Mouse (Mus musculus) 3134 (cell line): ENCODE measurements around the gene Tspan15.

Source experiments
- DNase-seq: peaks from one replicate; pipeline ENCODE4 v3.0.0-alpha.2; 2011; ENCODE audit warnings: low spot score; ENCODE audit not compliant: insufficient read length; ENCODE audit errors: extremely low read depth

The Tspan15 gene

DNA sequence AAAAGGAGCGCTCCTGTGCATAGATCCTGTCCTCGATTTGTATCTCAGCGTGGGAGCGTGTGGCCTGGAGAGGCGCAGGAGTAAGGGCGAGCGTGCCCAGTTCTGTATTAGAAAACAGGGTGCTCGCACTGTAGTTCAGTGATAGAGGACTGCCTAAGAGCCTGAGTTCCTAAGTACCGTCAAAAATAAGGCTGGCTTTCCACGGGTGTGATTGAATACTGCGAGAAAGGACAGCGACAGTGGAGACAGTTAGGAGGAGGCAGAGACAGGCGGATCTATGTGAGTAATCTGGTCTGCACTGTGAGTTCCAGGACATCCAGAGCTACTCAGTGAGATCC, 313 bp upstream of the Tspan15 start:
- DNase-seq, result no peak

DNA sequence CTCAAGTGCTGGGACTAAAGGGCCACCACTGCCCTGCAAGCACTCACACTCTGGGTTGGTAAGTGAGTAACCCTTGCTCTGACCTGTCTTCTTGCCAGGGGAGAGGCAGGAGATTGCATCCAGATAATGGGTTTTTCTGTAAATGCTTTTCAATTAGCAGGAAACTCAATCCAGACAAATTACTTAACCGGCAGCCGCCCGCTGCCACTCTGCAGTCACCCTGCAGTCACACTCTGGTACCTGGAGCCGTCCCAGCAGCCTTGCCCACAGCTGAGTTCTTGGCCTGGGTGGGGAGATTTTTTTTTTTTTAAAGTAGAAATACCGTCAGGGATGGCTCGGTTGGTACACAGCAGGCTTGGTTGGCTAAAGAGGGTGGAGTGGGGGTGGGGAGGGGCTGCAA, 2.9 kb downstream of the Tspan15 start:
- DNase-seq, result peak; percentile 60

DNA sequence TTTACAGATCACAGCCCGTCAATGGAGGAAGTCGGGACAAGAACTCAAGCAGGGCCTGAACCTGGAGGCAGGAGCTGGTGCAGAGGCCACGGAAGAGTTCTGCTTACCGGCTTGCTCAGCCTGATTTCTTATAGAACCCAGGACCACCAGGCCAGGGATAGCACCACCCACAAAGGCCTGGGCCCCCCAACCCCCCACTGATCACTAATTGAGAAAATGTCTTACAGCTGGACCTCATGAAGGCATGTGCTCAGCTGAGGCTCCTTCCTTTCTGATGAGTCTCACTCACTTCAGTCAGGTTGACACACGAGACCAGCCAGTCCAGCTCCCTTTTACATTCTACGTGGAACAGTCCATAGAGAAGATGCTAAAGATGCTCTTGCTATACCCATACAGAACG, 5.2 kb downstream of the Tspan15 start:
- no peak for DNase-seq

DNA sequence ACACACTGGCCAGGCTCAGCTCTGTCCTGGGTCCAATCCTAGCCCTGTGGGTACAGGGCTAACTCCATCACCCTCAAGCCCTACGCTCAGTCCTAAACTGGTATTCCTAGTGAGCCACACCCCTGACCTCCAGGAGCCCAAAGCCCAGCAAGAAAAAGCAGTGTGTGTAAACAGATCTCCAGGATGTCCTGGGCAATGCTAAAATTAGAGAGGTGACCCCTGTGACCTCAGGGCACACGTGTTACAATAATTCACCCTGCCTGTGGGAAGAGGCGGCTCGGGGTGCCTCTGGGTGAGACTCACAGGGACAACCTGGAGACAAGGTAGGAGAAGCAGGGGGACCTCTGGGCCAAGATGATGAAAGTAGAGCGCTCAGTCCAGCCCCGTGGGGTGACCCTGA, 6.8 kb downstream of the Tspan15 start:
- DNase-seq, result no peak

DNA sequence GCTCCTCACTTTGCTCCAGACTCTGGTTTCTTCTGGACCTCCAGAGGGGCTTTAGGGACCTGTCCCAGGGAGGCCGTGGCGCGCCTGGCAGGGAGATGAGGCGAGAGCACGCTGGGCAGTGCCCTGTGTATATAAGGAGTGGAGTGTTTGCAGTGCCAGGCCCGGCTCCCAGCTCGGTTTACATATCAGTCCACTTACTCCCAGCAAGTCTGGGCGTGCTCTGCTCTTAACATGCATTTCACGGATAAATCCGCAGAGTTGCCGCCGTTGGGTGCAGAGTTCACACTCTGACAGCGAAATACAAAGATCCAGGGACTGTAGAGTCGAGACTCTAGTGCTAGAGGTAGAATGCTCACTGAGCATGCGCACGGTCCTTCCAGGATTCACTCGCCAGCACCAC, 8.3 kb downstream of the Tspan15 start:
- DNase-seq, result no peak

DNA sequence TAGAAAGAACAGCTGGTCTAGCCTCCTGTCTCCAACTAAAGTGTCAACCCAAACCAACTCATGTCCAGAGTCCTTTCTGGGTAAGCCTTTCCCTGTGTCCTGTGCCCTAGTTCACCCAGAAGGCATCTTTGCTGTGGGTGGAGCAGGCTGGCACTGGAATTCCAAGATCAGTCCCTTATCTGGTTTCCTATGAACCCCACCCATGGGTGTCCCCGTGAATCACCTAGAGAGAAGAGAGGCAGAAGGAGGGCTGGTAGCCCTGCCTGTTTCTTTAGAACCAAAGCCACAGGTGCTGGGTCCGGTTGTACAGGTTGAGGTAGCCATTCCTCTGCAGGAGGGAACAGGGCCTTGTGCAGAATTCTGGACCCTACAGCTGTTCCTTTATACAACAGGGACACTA, 9.4 kb downstream of the Tspan15 start:
- DNase-seq, result no peak

DNA sequence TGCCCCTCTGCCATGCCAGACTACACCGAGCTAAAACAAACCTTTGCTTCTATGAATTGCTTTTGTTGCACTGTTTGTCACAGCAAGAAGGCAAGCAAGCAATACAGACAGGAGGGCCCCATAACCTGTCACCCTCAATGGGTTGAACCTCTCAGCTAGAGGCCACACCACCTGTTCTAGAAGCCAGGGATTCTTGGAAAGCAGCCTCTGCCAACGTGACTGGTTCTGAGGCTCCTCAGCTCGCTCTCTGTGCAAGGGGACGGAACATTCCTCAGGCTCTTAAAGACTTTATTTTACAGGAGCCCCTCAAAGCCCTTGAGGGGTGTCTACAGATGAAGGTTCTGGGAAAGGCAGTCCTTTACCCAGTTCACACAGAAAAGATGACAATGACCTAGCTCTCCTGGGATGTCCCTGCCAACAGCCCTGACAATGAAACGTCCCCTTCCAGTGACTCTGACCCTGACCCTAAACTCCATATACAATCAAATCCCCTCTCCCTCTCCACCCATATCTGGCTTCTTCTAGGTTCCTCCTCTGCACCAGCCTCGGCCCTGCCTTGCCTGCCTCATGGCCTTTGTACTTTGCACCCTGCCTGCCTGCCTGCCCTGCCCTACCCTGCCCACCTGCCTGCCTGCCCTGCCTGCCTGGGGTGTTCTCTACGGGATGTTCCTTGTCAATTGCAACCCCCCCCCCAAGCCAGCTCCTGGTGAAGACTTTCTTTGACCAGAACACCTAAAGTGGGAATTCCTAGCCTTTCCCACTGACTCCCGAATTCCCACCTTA, 10.1 kb downstream of the Tspan15 start:
- no peak for DNase-seq

DNA sequence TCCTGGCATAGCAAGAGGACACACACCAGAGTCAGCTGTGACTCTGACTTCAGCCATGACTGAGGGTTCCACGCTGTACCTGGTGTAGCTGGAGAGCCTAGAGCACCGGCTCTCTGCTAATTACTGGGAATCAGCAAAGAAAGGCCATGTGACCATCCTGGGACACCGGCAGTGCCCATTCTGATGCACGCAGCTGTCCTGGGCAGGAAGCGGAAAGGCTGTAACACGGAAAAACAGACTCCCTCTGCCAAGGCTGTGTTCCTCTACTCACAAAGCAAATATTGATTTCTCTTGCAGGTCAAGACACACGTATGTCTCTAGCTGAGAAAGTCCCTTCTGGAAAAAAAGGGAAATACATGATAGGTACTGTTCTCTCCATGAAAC, 12.3 kb downstream of the Tspan15 start:
- no peak for DNase-seq

DNA sequence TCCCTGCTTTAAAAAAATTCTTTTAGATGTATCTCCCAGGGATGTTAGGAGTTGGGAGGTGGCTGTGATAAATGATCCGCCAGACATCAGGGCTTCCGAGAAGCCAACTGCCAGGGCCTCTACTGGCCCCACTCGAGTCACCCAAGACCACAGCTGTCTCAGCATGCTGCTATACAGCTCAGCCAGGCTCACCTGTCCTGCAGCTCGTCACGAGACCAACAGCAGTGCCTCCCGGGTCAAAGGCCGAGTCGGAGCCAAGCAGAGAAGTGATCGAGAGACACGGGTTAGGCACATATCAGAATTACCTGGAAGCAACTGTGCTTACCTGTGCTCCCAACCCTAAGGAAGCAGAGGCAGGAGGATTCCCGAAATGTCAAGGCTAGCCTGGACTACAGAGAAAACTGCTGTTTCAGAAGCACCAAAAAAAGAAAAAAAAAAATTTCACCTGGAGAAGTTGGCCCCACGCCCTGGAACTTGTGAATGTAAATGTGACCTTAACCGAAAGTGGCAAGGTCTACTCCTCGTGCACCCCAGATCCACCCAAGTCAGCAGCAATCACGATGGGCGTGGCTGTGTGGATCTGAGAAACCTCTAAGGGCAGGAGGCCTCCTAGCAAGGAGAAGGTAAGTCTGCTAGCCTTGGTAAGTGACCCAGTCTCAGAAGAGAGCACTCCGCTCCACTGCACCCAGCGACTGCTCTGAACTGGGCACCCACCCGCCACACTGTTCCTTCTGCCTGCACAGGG, 12.8 kb downstream of the Tspan15 start:
- DNase-seq, result no peak

DNA sequence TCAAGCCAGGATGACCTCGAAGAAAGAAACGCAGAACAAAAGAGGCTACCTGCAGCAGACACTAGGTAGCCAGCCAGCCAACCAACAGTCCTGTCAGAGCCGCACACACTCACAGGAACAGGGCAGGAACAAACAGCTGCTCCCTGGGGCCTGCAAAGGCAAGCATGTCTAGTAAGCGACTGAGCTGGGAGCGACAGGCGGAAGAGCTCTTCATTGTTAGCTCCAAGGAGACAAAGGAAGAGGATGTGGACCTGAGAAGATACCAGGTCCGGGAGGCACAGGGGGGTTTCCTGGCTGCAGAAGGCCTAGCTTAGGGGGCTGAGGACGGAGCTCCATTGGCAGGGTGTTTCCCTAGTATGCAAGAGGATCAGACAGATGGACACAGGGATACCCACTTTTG, 13.9 kb downstream of the Tspan15 start:
- DNase-seq, result no peak

DNA sequence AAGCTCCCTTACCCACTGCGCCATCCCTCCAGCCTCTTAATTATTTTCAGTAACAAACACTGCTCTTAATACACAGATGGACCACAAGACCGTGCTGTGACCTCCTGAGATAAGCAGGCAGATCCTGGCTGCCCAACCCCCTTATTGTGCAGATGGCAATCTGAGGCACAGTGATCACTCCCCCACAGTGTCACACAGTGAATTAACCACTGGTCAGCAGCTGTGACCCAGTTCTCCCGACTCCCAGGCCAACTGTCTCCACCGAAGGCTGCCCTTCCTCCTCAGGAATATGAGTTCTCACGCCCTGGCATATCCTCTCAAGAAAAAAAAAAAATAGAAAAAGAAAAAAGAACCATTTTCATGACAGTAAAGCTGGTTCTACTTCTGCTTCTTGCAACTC, 14.5 kb downstream of the Tspan15 start:
- DNase-seq, result no peak

DNA sequence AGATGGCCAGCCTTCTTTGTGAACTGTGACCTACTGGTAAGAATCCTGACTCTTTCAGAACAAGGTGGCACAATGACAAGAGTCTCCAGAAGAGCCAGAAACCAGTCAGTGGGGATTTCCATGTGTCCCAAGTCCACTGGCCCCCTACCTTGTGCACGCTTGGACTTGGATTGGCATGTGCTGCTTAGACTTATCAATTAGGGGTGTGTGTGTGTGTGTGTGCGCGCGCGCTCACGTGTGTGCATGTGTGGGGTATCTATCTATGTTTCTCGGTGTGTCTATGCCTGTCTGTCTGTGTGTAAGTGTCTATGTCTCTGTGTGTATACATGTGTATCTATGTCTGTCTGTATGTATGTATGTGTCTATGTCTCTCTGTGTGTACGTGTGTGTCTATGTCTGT, 15.4 kb downstream of the Tspan15 start:
- DNase-seq, result no peak

DNA sequence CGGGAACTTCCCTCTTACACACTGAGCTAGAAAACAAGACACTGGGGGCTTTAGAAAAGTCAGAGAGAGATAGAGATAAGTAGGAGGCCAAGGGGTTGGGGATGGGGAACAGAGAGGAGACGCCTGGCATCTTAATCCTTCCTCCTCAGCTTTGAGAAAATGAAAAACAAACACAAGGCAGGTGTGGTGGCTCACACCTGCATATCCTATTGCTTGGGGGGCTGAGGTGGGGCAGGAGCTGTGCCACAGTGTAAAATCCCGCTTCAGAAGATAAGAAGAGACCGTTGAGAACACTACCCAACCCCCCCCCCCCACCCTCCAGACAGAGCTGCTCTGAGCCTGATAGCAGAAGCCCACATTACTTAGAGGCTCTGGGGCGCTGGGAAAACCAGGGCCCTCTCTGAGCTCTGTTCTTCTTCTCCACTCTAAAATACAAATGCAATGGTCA, 15.9 kb downstream of the Tspan15 start:
- no peak for DNase-seq

DNA sequence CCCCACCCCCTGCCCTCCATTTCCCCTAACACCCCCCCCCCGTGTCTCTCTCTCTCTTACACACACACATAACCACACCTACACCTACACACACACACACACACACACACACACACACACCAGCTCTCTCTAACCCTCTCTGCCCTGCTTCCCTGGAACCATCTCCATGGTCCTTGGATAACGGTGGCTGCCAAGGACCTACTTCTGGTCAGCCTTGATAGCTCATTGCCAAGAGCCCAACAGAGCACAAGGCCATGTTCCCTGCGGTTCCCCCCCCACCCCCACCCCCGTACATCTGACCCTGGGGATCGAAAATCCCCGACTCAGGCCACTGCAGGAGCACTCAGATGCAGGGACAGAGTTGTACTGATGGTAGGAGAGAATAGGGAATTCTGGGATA, 19.7 kb downstream of the Tspan15 start:
- no peak for DNase-seq

DNA sequence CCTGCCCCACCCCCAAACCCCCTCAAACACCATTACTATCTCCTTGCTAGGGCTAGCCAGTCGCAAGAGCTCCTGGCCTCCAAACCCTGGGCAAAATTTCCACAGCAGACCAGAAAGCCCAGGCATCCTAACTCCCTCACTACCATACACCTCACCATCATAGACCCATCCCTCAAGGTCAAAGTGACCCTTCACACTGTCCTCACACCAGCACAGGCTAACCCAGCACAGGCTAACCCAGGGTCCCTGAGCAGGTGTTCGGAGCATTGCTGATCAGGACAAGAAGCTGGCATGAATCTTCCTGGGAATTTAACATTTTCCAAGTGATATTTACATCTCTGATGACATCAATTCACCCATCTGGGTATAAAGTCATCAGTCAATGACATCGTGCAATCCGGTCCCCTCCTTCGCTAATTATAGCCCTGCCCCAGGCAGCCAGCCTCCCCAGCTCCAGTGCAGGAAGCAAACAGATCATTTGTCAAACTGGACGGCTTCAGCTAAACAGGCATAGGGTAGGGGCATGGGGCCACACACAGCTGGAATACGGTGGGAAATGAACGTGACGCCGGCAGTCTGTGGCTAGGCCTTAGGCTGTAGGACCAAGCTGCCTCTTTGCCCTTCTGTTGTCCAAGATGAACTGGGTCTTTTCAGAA, 22.7 kb downstream of the Tspan15 start:
- DNase-seq, result no peak

DNA sequence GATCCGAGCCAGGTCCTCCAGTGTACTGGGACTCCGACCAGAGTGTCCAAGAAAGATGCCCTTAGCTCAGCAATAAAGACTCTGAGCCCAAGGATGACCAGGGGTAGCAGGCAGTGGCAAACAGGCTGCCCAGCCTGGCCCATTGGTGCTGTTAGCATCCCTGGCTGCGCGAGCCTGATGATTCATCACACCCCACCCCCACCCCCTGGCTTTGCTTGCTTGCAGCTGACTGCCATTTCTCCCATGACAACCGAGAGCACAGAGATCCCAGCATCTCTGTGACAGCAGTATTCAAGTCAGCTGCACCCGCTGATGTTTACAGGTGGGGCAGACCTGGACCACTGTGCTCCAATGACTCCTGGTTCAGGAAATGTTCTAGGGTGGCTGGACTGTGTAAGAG, 28.5 kb downstream of the Tspan15 start:
- peak; percentile 45 for DNase-seq

DNA sequence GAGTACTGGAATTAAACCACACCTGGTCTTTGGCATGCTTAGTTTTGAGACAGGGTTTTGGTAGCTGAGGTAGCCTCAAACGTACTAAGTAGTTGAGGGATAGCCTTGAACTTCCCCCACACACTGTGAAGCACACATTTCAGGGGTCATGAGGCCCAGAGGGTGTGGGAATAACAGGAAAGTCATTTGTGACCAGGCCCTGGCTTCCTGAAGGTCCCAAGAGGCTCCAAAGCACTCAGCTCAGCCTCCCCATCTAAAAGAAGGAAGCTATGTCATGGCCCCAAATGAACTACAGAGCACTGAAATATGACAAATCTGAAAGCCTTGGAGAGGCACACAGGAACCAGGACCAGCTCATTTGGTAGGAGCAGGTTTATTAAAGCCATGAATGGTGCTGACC, 32.2 kb downstream of the Tspan15 start:
- DNase-seq, result no peak

DNA sequence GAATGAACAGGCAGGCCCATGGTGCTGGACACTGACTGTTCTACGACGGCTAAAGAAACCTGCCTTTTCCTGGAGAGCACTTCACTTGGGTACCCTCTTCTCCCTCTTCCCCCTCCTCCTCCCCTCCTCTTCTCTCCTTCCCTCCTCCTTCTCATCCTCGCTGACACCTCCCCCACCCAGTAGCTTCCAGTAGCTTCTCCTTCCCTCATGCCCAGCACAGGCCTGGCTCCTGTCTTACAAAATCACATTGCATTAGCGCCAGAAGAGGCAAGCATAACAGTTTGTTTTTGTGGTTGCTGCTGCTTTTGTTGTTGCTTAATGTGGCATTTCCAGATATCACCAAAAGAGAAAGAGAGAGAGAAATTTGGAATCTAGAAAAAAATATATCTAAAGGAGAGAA, 33.6 kb downstream of the Tspan15 start:
- no peak for DNase-seq

DNA sequence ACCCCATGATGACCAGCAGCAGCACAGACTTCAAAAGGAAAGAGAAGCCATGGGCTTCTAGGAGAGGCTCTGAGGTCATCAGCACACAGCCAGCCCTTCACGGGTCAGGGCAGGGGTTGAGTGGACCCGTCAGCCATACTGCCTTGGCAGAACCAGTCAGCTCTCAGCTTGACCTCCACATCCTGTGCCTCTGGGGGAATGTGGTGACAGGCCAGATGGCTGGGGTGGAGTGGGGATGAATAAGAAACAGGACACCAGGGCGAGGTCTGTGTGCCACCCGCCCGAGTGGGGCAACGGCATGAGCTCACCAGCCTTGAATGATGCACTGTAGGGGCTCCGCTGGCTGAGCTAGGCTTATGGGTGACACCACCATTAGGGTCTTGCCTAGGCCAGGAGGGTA, 35.7 kb downstream of the Tspan15 start:
- peak; percentile 85 for DNase-seq

DNA sequence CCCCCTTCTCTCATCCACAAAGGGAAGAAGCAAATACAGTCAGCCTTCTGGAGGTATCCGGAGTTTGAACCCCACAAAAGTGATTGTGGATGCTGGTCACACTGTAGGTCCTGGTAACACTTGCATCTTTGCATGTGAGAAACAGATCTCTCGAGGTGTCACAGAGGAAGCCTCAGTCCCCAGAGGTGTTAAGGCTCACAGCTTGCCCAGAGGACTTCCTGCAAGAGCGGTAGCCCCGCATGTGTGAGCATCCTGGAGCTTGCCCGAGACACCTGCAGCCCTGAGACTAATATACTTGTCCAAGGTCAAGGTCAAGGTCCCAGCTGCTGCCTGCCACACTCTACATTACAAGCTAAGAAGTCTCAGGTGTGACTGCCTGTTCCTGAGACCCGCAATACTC, 36.1 kb downstream of the Tspan15 start:
- no peak for DNase-seq

DNA sequence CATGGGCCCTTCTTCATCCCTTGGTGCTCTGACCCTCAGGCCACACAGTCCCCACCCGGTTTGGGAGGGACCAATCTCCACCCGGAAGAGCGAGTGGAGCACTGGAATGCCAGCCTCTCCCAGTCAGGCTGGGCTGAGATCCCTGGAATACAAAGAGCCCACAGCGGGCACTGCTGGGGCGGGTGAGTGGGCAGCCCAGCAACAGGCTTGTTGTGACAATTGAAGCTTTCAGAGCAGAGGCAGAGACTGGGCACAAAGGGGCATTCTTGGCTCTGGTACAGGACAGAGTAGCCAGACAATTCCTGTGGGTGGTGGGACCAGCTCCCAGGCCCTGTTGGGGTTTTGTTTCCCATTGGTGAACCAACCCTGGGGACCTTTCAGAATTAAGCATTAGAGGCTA, 36.6 kb downstream of the Tspan15 start:
- peak; percentile 70 for DNase-seq

DNA sequence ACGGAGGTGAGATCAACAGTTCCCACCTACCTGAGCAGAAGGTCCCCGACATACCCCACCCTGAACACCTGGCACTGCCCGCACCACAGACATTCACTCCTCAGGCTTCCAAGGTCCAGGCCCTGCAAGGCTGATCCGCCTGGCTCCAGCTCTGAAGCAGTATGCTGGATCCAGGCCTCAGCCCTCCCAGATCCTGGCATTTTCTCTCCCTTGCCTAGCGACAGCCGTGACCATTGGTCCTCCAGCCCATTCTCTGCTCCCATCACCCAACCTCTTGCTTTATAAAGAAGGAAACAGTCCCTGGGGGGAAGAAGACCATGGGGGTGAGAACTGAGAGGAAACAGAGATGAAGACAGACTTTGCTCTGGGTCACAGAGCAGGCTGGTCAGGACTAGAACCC, 37.0 kb downstream of the Tspan15 start:
- no peak for DNase-seq
